Mouse (Mus musculus): ENCODE data around the gene Epha10.

- TF ChIP-seq CTCF (IDR thresholded peaks at IDR 0.05; ENCODE audit: low read depth, low read length) (no peak), GATA2 (IDR thresholded peaks at IDR 0.05; ENCODE audit: borderline replicate concordance, low read depth, low read length) (no peak), POLR2AphosphoS5 (IDR thresholded peaks at IDR 0.05; ENCODE audit: insufficient replicate concordance, low read depth, low read length) (no peak)
These were observed 30.3 kb upstream of the Epha10 start, which contains the start of gene Yrdc for GRCm38 (mm10) chr4:124850261-124850913.

Measured in G1E (cell line).